Mouse (Mus musculus): ENCODE results near the gene 2210016L21Rik.

DNA sequence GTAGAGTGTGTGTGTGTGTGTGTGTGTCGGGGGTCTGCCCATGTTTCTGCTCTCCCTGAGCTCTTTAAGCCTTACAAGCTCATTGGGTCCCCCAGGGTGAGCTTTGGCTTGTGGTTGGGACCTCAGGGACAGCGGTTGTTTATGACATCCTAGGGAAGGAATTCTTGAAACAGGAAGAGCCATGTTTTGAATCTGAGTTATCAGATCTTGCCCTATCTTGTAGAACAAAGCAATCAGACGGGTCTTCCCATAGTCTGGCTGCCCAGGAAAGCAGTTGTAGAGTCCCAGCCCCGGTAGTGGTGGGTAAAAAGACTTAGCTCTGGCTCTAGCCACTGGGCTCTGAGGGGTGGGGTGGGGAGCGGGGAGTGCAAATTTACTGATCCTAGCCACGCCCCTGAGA lies 55.4 kb downstream of the 2210016L21Rik start:
- TF ChIP-seq POLR2A (IDR thresholded peaks at IDR 0.05; ENCODE audit: borderline replicate concordance, insufficient read depth, low read length) (no peak), CTCF (IDR thresholded peaks at IDR 0.05; ENCODE audit: borderline replicate concordance, insufficient read depth, low read depth, low read length) (no peak)

Data from cerebellum, adult 2 months (tissue).